Mouse (Mus musculus) NIH3T3 (cell line): ENCODE data around the gene Cubn.

Experiments
- DNase-seq: peaks from one replicate; pipeline ENCODE4 v3.0.0-alpha.2; 2012; ENCODE audit warnings: low read depth

The Cubn gene

GRCm38 (mm10) chr2:13491734-13492133 lies at the start of gene Cubn:
TSS of gene Cubn (minus strand) at chr2:13491813.
- DNase-seq = no peak

- no peak for DNase-seq
Observed at GRCm38 (mm10) chr2:13539860-13540259, 48.2 kb upstream of the Cubn start.

GRCm38 (mm10) chr2:13538704-13539377 lies 47.2 kb upstream of the Cubn start:
- no peak for DNase-seq

- DNase-seq = no peak
Observed at GRCm38 (mm10) chr2:13538258-13538657, 46.6 kb upstream of the Cubn start.

- no peak for DNase-seq
Observed at GRCm38 (mm10) chr2:13537733-13538132, 46.1 kb upstream of the Cubn start.

GRCm38 (mm10) chr2:13536747-13537146 lies 45.1 kb upstream of the Cubn start:
- no peak for DNase-seq

GRCm38 (mm10) chr2:13530639-13531038 lies 39.0 kb upstream of the Cubn start:
- DNase-seq = no peak

GRCm38 (mm10) chr2:13529253-13529933 lies 37.8 kb upstream of the Cubn start:
- DNase-seq = no peak

GRCm38 (mm10) chr2:13527531-13527930 lies 35.9 kb upstream of the Cubn start:
- no peak for DNase-seq

- no peak for DNase-seq
Observed at GRCm38 (mm10) chr2:13527125-13527524, 35.5 kb upstream of the Cubn start.

- peak; percentile 36 for DNase-seq
Observed at GRCm38 (mm10) chr2:13526205-13526604, 34.6 kb upstream of the Cubn start.

- DNase-seq = no peak
Observed at GRCm38 (mm10) chr2:13523540-13524456, 32.2 kb upstream of the Cubn start.

GRCm38 (mm10) chr2:13522106-13522505 lies 30.5 kb upstream of the Cubn start:
- no peak for DNase-seq

GRCm38 (mm10) chr2:13514949-13515348 lies 23.3 kb upstream of the Cubn start:
- no peak for DNase-seq

GRCm38 (mm10) chr2:13502717-13503116 lies 11.1 kb upstream of the Cubn start:
- DNase-seq = no peak

- no peak for DNase-seq
Observed at GRCm38 (mm10) chr2:13501553-13501952, 9.9 kb upstream of the Cubn start.

- peak; percentile 75 for DNase-seq
Observed at GRCm38 (mm10) chr2:13500298-13500999, 8.8 kb upstream of the Cubn start.

GRCm38 (mm10) chr2:13499196-13499595 lies 7.6 kb upstream of the Cubn start:
- DNase-seq = no peak

- DNase-seq = no peak
Observed at GRCm38 (mm10) chr2:13496087-13496486, 4.5 kb upstream of the Cubn start.

GRCm38 (mm10) chr2:13492927-13493326 lies 1.3 kb upstream of the Cubn start:
- no peak for DNase-seq

- no peak for DNase-seq
Observed at GRCm38 (mm10) chr2:13490480-13490879, 1.1 kb downstream of the Cubn start.

GRCm38 (mm10) chr2:13486470-13486869 lies 5.1 kb downstream of the Cubn start:
- peak; percentile 76 for DNase-seq
